Mouse (Mus musculus): Measurements from ENCODE around the gene Gm45837. TPM values are rescaled to one million over a fixed set of nuclear protein-coding genes. Genes with fewer than 3 reads are reported as not detected.

Gene Gm45837
- total RNA-seq, 1 experiment: not detected

DNA sequence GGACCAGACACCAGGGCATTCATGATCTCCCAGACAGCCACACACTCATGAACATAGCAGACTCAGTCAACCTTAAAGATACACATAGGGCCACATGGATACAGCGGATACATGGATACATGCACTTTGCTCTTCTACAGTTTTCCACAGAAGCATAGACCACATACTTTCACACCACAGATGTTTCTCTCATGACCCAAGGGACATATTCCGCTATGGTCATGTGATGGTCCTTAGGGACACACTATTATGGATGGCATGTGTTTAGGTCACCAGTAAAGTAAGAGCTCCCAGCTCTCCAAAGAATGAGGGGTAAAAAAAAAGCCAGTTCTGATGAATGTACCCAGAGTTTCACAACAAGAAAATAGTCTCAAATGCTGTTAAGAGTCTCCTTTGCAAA, 60.7 kb downstream of the Gm45837 start:
- Histone ChIP-seq H3K36me3 (ENCODE audit: control insufficient read depth, insufficient read depth, low read length, poor library complexity, severe bottlenecking) (no peaks in the 10 kb centered on the region), H3K9me3 (ENCODE audit: control insufficient read depth, insufficient read depth, low read depth, low read length) (no peaks in the 10 kb centered on the region), H3K27ac (ENCODE audit: insufficient read depth, low read depth, low read length, poor library complexity, severe bottlenecking) (no peak overlapping the region), H3K9ac (ENCODE audit: insufficient read depth, low read depth, low read length, poor library complexity, severe bottlenecking) (no peak overlapping the region), H3K4me1 (ENCODE audit: control insufficient read depth in 2 of 2, insufficient read depth in 2 of 2, low read length in 2 of 2, poor library complexity in 1 of 2) (no peaks in the 10 kb centered on the region), H3K4me3 (ENCODE audit: insufficient read depth in 1 of 2, low read depth in 1 of 2, low read length in 2 of 2, poor library complexity in 1 of 2, severe bottlenecking in 1 of 2) (no peak overlapping the region)
- TF ChIP-seq HCFC1 (IDR thresholded peaks at IDR 0.05; ENCODE audit: borderline replicate concordance, insufficient read depth, low read length): no peak
- no peak for TF ChIP-seq ZC3H11A (IDR thresholded peaks at IDR 0.05; ENCODE audit: borderline replicate concordance, low read depth, low read length)
- in situ Hi-C loops (cut with MboI; ENCODE audit: low sequenced_read_pairs in 2 of 2, unreplicated experiment in 2 of 2): no loop called here
- DNase-seq (ENCODE audit: low read depth, low spot score): no peak

DNA sequence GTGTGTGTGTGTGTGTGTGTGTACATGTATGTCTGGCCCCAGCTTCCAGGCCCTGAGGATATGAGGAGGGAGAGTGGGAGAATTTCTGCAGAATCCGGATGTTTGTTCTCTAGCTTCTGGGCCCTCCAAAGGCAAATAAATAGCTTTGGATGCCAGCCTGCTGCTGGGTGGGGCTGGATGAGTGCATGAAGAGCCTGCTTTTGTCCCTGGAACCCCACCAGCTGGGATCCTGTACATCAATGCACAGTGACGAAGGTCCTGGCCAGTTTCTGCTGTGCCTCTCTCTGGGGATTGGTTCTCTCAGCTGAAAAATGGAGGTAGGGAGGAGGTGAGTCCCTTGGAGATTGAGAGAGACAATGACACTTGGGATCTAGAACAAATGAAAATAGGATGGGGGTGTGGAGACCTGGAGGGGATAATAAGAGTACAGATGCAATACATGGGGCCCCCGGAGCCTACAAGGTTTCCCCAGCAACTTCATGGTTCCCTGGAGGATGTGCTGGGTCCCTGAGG, 61.3 kb downstream of the Gm45837 start:
- H3K9me3 ChIP-seq (ENCODE audit: control insufficient read depth, insufficient read depth, low read depth, low read length): no peaks in the 10 kb centered on the region
- no peaks in the 10 kb centered on the region for H3K4me1 ChIP-seq (ENCODE audit: control insufficient read depth in 2 of 2, insufficient read depth in 2 of 2, low read length in 2 of 2, poor library complexity in 1 of 2)
- in situ Hi-C loops (cut with MboI; ENCODE audit: low sequenced_read_pairs in 2 of 2, unreplicated experiment in 2 of 2): no loop called here
- H3K4me3 ChIP-seq (ENCODE audit: insufficient read depth in 1 of 2, low read depth in 1 of 2, low read length in 2 of 2, poor library complexity in 1 of 2, severe bottlenecking in 1 of 2): no peak overlapping the region
- H3K27ac ChIP-seq (ENCODE audit: insufficient read depth, low read depth, low read length, poor library complexity, severe bottlenecking): no peak overlapping the region
- TF ChIP-seq MAFK (IDR thresholded peaks at IDR 0.05; ENCODE audit: insufficient read depth, low read depth, low read length) (no peak), ZC3H11A (IDR thresholded peaks at IDR 0.05; ENCODE audit: borderline replicate concordance, low read depth, low read length) (no peak), ZNF384 (IDR thresholded peaks at IDR 0.05; ENCODE audit: low read depth, low read length) (no peak), HCFC1 (IDR thresholded peaks at IDR 0.05; ENCODE audit: borderline replicate concordance, insufficient read depth, low read length) (no peak), CHD2 (IDR thresholded peaks at IDR 0.05; ENCODE audit: low read depth, low read length) (no peak)
- no peak for DNase-seq (ENCODE audit: low read depth, low spot score)
- no peak overlapping the region for H3K9ac ChIP-seq (ENCODE audit: insufficient read depth, low read depth, low read length, poor library complexity, severe bottlenecking)
- H3K36me3 ChIP-seq (ENCODE audit: control insufficient read depth, insufficient read depth, low read length, poor library complexity, severe bottlenecking): no peaks in the 10 kb centered on the region

DNA sequence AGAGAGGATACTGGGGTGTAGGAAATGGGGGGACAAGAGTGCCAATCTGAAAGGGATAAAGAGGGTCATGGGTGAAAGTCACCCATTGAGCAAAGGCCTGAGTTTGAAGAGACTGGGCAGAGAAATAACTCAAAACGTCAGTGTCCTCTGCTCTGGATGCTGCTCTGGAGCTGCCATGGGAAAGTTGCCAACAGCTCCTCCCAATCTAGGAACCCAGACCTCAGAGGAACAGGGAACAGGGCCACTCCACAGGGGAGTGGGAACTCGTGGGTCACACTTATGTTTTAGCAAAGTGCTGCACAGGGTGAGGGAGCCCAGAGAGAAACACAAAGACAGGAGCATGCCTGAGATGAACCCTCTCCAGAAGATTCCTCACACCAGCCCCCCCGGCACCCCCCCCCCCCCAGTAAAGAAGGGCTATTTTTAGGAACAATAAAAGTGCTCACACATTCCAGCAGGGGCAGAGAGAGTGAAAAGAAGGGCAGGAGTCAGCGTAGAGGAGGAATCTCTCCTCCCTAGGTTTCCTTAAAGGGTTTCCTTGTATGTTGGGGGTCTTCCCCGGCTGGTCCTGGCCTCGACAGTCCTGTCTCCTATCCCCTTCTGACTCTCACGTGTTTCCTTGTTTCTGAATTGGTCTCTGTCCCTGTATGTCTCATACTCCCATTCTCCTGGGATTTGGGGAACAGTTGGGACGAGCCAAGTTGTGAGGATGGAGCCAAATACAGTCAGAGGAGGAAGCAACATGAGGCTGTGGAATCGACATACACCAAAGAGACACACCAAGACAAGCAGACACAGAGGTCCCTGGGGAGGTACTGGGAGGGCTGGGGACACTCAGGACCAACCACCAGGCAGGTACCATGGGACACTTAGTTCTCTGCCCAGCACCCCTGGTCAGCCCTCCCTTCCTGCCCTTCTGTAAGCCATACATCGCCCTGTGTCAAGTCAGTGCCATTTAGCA, 62.2 kb downstream of the Gm45837 start:
- Histone ChIP-seq H3K27ac (ENCODE audit: insufficient read depth, low read depth, low read length, poor library complexity, severe bottlenecking) (no peak overlapping the region), H3K9ac (ENCODE audit: insufficient read depth, low read depth, low read length, poor library complexity, severe bottlenecking) (no peak overlapping the region)

DNA sequence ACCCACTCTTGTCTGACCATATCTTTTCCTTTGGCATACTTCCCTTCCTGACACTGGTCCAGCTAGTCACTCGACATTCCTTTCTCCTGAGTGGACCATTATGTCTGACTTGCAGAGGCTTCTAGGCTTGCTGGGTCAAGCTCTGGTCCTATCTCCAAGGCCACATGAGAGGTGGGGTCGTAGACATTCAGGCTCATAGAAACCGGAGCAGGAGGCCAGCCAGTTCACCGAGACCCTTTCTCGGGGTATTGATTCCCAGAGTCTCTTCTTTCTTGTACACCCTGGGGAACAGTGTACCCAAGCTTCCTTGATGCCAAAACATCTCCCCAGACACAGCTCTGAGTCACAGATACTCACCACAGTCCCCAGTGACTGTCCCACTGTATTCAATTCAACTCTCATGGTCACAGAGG, 63.7 kb downstream of the Gm45837 start:
- H3K4me1 ChIP-seq (ENCODE audit: control insufficient read depth in 2 of 2, insufficient read depth in 2 of 2, low read length in 2 of 2, poor library complexity in 1 of 2): peaks cover 0 to 3% of the 10 kb centered on the region in 2 experiments; a peak in 1 of 4 replicates
- no peak for DNase-seq (ENCODE audit: low read depth, low spot score)
- H3K9ac ChIP-seq (ENCODE audit: insufficient read depth, low read depth, low read length, poor library complexity, severe bottlenecking): no peak overlapping the region
- no peaks in the 10 kb centered on the region for H3K36me3 ChIP-seq (ENCODE audit: control insufficient read depth, insufficient read depth, low read length, poor library complexity, severe bottlenecking)
- H3K4me3 ChIP-seq (ENCODE audit: insufficient read depth in 1 of 2, low read depth in 1 of 2, low read length in 2 of 2, poor library complexity in 1 of 2, severe bottlenecking in 1 of 2): no peak overlapping the region
- H3K27ac ChIP-seq (ENCODE audit: insufficient read depth, low read depth, low read length, poor library complexity, severe bottlenecking): no peak overlapping the region
- in situ Hi-C loops (cut with MboI; ENCODE audit: low sequenced_read_pairs in 2 of 2, unreplicated experiment in 2 of 2): no loop called here
- H3K9me3 ChIP-seq (ENCODE audit: control insufficient read depth, insufficient read depth, low read depth, low read length): no peaks in the 10 kb centered on the region
- no peak for TF ChIP-seq ZC3H11A (IDR thresholded peaks at IDR 0.05; ENCODE audit: borderline replicate concordance, low read depth, low read length)
- TF ChIP-seq CHD2 (IDR thresholded peaks at IDR 0.05; ENCODE audit: low read depth, low read length): no peak
- no peak for TF ChIP-seq HCFC1 (IDR thresholded peaks at IDR 0.05; ENCODE audit: borderline replicate concordance, insufficient read depth, low read length)
- no peak for TF ChIP-seq ZNF384 (IDR thresholded peaks at IDR 0.05; ENCODE audit: low read depth, low read length)
- TF ChIP-seq MAFK (IDR thresholded peaks at IDR 0.05; ENCODE audit: insufficient read depth, low read depth, low read length): no peak

More for the DNA sequence above, 62.2 kb downstream of the Gm45837 start:
- DNase-seq (ENCODE audit: low read depth, low spot score): no peak
- no peak overlapping the region for H3K4me3 ChIP-seq (ENCODE audit: insufficient read depth in 1 of 2, low read depth in 1 of 2, low read length in 2 of 2, poor library complexity in 1 of 2, severe bottlenecking in 1 of 2)
- in situ Hi-C loops (cut with MboI; ENCODE audit: low sequenced_read_pairs in 2 of 2, unreplicated experiment in 2 of 2): no loop called here
- no peaks in the 10 kb centered on the region for H3K9me3 ChIP-seq (ENCODE audit: control insufficient read depth, insufficient read depth, low read depth, low read length)
- TF ChIP-seq ZNF384 (IDR thresholded peaks at IDR 0.05; ENCODE audit: low read depth, low read length) (no peak), ZC3H11A (IDR thresholded peaks at IDR 0.05; ENCODE audit: borderline replicate concordance, low read depth, low read length) (no peak), CHD2 (IDR thresholded peaks at IDR 0.05; ENCODE audit: low read depth, low read length) (no peak), HCFC1 (IDR thresholded peaks at IDR 0.05; ENCODE audit: borderline replicate concordance, insufficient read depth, low read length) (no peak)
- no peaks in the 10 kb centered on the region for H3K36me3 ChIP-seq (ENCODE audit: control insufficient read depth, insufficient read depth, low read length, poor library complexity, severe bottlenecking)
- no peaks in the 10 kb centered on the region for H3K4me1 ChIP-seq (ENCODE audit: control insufficient read depth in 2 of 2, insufficient read depth in 2 of 2, low read length in 2 of 2, poor library complexity in 1 of 2)

Measured in ES-E14 (cell line).